Mouse (Mus musculus): ENCODE measurements at regions not wholly inside any gene's neighbourhood (a gene's known extent, or its start where the extent isn't known, plus 50 kb on each side); places are given as distances from the start of the nearest gene placed in this dataset.
A peak's percentile ranks its signal among the peaks of the same experiment; 100 is the strongest.

DNA sequence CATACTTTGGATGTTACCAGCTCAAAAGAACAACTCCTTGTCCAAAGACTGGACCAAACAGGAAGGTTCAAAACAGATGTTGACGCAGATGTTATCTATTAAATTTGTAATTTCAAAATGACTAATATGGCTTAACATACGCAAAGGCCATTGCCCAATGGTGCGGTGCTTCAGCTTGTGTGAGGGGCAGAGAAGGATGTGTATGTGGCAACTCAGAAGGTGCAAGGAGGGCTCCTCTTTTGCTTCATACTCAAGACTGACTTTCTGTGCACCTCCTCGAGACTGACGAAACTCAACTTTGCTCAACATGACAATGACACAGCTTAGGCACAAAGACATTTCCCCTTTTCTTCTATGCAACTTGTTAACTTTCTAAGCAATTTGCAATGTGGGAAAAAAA lies 186.3 kb upstream of the Thbs1 start:
- DNase-seq: no peak

GRCm38 (mm10) chr2:117928062-117928461 lies 183.6 kb upstream of the Thbs1 start:
- DNase-seq: no peak

GRCm38 (mm10) chr2:117929586-117929985 lies 182.1 kb upstream of the Thbs1 start:
- no peak for DNase-seq

DNA sequence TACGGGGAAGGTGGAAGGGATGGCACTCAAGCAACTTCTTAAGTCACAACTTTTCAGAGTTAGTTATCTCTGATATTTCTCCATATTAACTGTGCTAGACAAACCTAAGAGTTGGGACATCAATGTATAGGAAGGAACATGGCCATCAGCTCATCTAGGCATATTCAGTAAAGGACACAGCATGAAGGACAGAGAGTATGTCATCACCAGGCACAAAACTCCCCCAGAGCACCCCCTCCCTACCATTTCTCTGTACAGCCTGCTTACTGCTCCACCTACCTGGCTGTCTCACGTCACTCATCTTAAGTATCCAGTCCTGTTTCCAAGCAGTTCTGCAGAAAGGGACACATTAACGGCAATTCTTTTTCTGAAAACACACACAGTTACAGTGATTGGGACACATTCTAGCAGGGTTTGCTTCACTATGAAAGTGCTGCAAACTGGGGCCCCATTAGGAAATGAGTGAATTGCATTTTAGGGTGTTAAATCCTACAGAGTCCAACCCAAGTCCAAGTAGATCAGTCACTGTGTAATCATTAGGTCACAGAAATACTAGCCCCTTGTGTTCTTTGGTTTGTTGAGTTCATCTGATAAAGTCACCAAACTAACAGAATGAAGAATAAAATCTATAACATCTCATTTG lies 180.7 kb upstream of the Thbs1 start:
- no peak for DNase-seq

GRCm38 (mm10) chr2:117936590-117936989 lies 175.1 kb upstream of the Thbs1 start:
- DNase-seq: no peak

DNA sequence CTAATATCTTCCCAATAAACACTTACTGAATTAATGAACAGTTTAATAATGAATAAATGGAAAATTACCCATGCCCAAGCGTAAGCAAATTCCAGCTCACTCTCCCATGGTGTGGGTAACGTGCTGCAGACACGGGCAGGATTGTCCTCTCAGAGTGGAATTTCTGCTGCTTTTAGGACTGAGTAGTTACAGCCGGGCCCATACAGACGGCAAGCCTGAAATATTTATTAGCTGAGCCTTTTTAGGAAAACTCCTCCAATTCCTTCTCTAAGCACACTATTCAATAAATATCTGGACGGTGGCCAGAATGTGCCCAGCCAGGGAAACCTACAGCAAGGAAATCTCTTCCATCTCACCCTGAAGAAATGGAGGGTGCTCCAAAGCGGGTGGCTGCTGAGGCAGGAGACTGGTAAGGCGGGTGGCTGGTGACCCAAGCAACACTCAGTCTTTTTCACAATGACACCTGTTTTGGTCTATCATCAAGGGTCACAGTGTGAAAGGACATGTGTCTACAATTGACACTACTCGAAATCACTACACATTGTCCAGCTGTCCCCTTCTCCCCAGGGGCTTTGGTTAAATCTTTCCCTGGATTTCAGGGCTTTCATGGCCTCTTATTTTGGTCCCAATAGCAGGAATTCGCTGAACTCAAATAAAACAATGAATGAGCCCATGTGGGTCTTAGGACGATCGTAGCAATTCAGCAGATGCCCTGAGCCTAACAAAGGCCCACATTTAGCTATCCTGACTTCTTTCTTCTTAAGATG lies 173.2 kb upstream of the Thbs1 start:
- no peak for DNase-seq

GRCm38 (mm10) chr2:117941517-117942096 lies 170.1 kb upstream of the Thbs1 start:
- no peak for DNase-seq

DNA sequence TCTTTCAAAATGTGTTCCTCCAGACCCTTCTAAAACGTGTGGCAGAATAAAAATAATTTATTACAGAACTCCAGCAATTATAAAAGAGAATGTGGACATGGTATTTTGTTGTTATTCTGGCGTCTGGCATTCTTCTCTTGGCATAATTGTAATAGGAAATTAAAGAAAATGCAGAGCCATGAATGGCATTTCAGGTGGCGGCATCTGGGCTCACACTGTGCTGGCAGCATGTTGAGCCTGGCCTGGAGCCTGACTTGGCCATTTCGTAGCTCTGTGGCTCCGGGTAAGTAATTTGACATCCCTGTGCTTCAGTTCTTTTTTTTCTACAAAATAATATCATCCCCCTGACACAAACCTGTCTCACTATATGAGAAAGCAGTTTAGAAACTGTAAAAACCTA lies 168.0 kb upstream of the Thbs1 start:
- peak; percentile 60 to 75 for DNase-seq

GRCm38 (mm10) chr2:117944325-117944724 lies 167.4 kb upstream of the Thbs1 start:
- DNase-seq: no peak

GRCm38 (mm10) chr2:117944942-117945341 lies 166.7 kb upstream of the Thbs1 start:
- DNase-seq: no peak

- no peak for DNase-seq
Observed at GRCm38 (mm10) chr2:117950431-117951336, 161.0 kb upstream of the Thbs1 start.

DNA sequence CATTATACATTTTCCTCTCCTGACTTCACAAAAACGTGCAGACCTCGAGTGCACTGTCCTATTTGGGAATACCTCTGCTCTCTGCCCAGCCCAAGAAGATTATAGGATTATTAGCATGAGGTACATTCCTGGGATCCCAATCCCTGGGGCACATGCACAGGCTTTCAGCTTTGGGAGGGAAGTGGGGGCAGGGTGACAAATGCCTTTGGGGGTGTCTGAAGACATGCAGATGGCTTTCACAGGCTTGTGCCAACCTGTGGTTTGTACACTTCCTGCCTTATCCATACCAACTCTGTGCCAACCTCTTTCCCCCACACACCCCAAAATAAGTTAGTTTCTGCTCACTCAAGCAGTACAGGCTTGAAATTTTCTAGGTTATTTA lies 160.3 kb upstream of the Thbs1 start:
- no peak for DNase-seq

DNA sequence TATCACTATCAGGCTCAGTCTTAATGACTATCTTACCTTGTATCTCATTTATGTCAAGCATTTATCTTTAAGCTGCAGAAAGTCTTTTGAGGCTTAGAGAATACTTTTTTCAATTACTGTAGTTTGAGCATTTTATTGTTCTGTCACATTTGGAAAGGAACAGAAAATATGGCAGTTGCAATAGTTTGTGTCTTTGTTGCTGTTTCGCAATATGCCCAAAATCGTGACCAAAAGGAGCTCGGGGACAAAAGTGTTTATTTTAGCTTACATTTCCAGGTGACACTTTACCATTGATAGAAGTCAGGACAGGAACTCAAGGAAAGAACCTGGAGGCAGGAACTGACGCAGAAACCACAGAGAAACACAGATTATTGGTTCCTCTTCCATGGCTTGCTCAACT lies 152.9 kb upstream of the Thbs1 start:
- no peak for DNase-seq

GRCm38 (mm10) chr2:117959440-117959839 lies 152.2 kb upstream of the Thbs1 start:
- no peak for DNase-seq

DNA sequence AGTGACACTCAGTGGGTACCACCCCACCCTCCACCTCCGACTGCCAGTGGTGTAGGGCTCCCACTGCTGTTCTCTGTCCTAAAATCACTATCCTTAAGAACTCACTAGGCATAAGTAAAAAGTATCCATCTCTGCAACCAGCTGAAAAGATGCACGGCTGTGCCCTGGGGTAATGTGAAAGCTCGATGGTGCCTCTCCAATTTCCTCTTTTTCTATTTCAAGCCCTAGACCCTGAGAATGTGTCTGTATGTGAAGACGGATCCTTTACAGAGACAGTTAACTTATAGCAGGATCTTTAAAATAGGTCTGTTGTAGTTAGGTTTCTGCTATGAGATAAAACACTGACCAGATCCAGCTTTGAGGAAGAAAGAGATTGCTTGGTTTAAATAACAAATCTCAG lies 149.1 kb upstream of the Thbs1 start:
- DNase-seq: no peak

- no peak for DNase-seq
Observed at GRCm38 (mm10) chr2:117963526-117963925, 148.2 kb upstream of the Thbs1 start.

DNA sequence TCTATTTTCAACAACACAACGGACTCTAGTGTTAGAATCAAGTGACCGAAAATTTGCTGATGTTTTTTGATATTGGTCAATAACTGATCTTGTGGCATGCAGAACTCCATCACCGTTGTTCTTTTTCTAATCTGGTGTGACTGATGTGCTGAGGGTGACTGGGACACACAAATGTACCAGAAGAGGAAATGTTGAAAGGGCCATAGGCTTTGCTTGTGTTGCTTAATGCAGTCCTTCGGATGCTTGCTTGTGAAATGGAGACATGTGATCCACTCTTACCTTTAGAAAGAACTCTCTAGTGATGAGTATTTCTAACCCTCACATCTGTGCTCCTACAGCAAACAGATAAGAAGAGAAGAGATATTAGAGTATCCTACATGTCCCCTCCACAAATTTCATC lies 145.9 kb upstream of the Thbs1 start:
- DNase-seq: no peak

- no peak for DNase-seq
Observed at GRCm38 (mm10) chr2:117968731-117969130, 142.9 kb upstream of the Thbs1 start.

DNA sequence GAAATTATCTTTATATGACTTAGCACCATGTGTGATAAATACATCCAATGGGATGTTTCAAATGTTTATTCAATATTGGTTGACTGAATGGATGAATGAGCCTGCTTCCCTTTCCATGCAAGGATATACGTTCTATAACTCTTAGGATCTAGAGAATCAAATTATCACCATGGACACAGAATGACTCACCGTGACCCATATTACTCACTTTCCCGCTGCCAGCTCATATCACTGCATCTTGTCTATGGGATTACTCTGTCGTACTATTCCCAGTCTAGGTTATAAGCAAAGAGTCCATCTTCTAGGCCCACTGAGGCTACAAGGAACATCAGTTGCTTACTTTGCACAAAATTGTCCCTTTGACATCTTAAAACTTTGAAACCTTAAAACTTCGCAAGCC lies 141.0 kb upstream of the Thbs1 start:
- DNase-seq: no peak

- DNase-seq: no peak
Observed at GRCm38 (mm10) chr2:117977033-117977432, 134.6 kb upstream of the Thbs1 start.

GRCm38 (mm10) chr2:117980856-117981255 lies 130.8 kb upstream of the Thbs1 start:
- no peak for DNase-seq

GRCm38 (mm10) chr2:117984569-117984968 lies 127.1 kb upstream of the Thbs1 start:
- DNase-seq: no peak

Measured in cerebellum, postnatal 25 days (tissue).